Mouse (Mus musculus) erythroblast, embryonic 14.5 days (primary cell): ENCODE measurements around the gene Adcy2. TPM values are rescaled to one million over a fixed set of nuclear protein-coding genes. Genes with fewer than 3 reads are reported as not detected.

Experiments
- H3K27me3 ChIP-seq: 2 replicates; pipeline ENCODE4 v1.6.1; 2012; ENCODE audit warnings: inconsistent platforms; ENCODE audit not compliant: control insufficient read depth
- H3K36me3 ChIP-seq: 2 replicates; pipeline ENCODE4 v1.6.1; 2012; ENCODE audit warnings: mild to moderate bottlenecking, inconsistent platforms; ENCODE audit not compliant: control insufficient read depth
- H3K4me1 ChIP-seq: 2 replicates; pipeline ENCODE4 v1.6.1; 2012; ENCODE audit warnings: inconsistent platforms; ENCODE audit not compliant: control insufficient read depth
- H3K4me3 ChIP-seq: replicated peaks from 2 replicates; pipeline ENCODE3; 2012; ENCODE audit warnings: moderate library complexity, mild to moderate bottlenecking, inconsistent platforms
- H3K9me3 ChIP-seq: 2 replicates; pipeline ENCODE4 v1.6.1; 2012; ENCODE audit warnings: low read length, inconsistent platforms, mixed read lengths; ENCODE audit not compliant: control insufficient read depth
- GATA1 ChIP-seq: IDR thresholded peaks from 2 replicates; pipeline ENCODE4 v1.6.1; 2012; ENCODE audit warnings: low read length, inconsistent platforms, mixed read lengths
- TAL1 ChIP-seq: IDR thresholded peaks from 3 replicates; pipeline ENCODE4 v1.6.1; 2012; ENCODE audit warnings: low read length, inconsistent platforms, mixed read lengths
- polyA plus RNA-seq: library from polyadenylated mRNA; stranded (reverse); fragments of >175 nt; gene quantifications from 2 replicates; pipeline ENCODE4 v1.2.3, GENCODE M21; 2012

The Adcy2 gene
- polyA plus RNA-seq, 1 experiment = not detected

- TF ChIP-seq TAL1 (no peak), GATA1 (no peak)
- H3K4me3 ChIP-seq = no peak within 1 kb of the TSS
- peaks cover 8% of the 10 kb centered on the region for H3K36me3 ChIP-seq
- peaks cover 4% of the 10 kb centered on the region; the same call in 1 of the 2 replicates for H3K27me3 ChIP-seq
- H3K4me1 ChIP-seq = peaks cover 15% of the 10 kb centered on the region
- no peaks in the 10 kb centered on the region for H3K9me3 ChIP-seq
Measured at GRCm38 (mm10) chr13:68597199-68597598, 402.1 kb downstream of the Adcy2 start, which contains the start of gene 1700001L19Rik. Gene 1700001L19Rik (plus strand): TSS chr13:68597421.

GRCm38 (mm10) chr13:68593797-68594196 lies 405.5 kb downstream of the Adcy2 start:
- TF ChIP-seq GATA1 (no peak), TAL1 (no peak)
- peaks cover 15% of the 10 kb centered on the region for H3K4me1 ChIP-seq
- H3K36me3 ChIP-seq = peaks cover 38% of the 10 kb centered on the region
- H3K27me3 ChIP-seq = peaks cover 4% of the 10 kb centered on the region; the same call in 1 of the 2 replicates
- no peak overlapping the region for H3K4me3 ChIP-seq
- no peaks in the 10 kb centered on the region for H3K9me3 ChIP-seq

GRCm38 (mm10) chr13:68588352-68588751 lies 411.0 kb downstream of the Adcy2 start:
- no peak for TF ChIP-seq TAL1
- TF ChIP-seq GATA1 = no peak
- H3K27me3 ChIP-seq = no peaks in the 10 kb centered on the region
- H3K4me1 ChIP-seq = peaks cover 7% of the 10 kb centered on the region
- no peak overlapping the region for H3K4me3 ChIP-seq
- H3K9me3 ChIP-seq = no peaks in the 10 kb centered on the region
- H3K36me3 ChIP-seq = peaks cover 87% of the 10 kb centered on the region

GRCm38 (mm10) chr13:68585441-68585840 lies 413.9 kb downstream of the Adcy2 start:
- peaks cover 20% of the 10 kb centered on the region for H3K4me1 ChIP-seq
- no peak for TF ChIP-seq TAL1
- no peak for TF ChIP-seq GATA1
- H3K9me3 ChIP-seq = no peaks in the 10 kb centered on the region
- peaks cover 66% of the 10 kb centered on the region for H3K36me3 ChIP-seq
- H3K27me3 ChIP-seq = no peaks in the 10 kb centered on the region
- H3K4me3 ChIP-seq = no peak overlapping the region

- no peak for TF ChIP-seq TAL1
- no peak for TF ChIP-seq GATA1
- Histone ChIP-seq H3K4me1 (peaks cover 30% of the 10 kb centered on the region), H3K36me3 (peaks cover 62% of the 10 kb centered on the region), H3K27me3 (no peaks in the 10 kb centered on the region), H3K4me3 (no peak overlapping the region), H3K9me3 (no peaks in the 10 kb centered on the region)
Measured at GRCm38 (mm10) chr13:68583961-68584360, 415.4 kb downstream of the Adcy2 start.

GRCm38 (mm10) chr13:68582517-68582780 lies 416.9 kb downstream of the Adcy2 start:
- Histone ChIP-seq H3K4me3 (peak overlapping the region; percentile 80), H3K4me1 (peaks cover 30% of the 10 kb centered on the region), H3K36me3 (peaks cover 60% of the 10 kb centered on the region), H3K9me3 (no peaks in the 10 kb centered on the region), H3K27me3 (no peaks in the 10 kb centered on the region)
- TF ChIP-seq TAL1 = no peak
- TF ChIP-seq GATA1 = no peak

GRCm38 (mm10) chr13:68581747-68582516 lies 417.4 kb downstream of the Adcy2 start, which contains the start of the genes Mtrr and Fastkd3:
Gene Mtrr (minus strand): TSS chr13:68582149.
Gene Fastkd3 (plus strand): TSS chr13:68582234.
- TF ChIP-seq TAL1 (no peak), GATA1 (no peak)
- Histone ChIP-seq H3K9me3 (no peaks in the 10 kb centered on the region), H3K27me3 (no peaks in the 10 kb centered on the region), H3K4me1 (peaks cover 30% of the 10 kb centered on the region), H3K4me3 (peak within 1 kb of the TSS; percentile 80), H3K36me3 (peaks cover 61% of the 10 kb centered on the region)

GRCm38 (mm10) chr13:68581086-68581740 lies 418.1 kb downstream of the Adcy2 start:
- no peaks in the 10 kb centered on the region for H3K27me3 ChIP-seq
- TF ChIP-seq TAL1 (no peak), GATA1 (no peak)
- peak overlapping the region; percentile 80 for H3K4me3 ChIP-seq
- H3K36me3 ChIP-seq = peaks cover 63% of the 10 kb centered on the region
- peaks cover 30% of the 10 kb centered on the region for H3K4me1 ChIP-seq
- no peaks in the 10 kb centered on the region for H3K9me3 ChIP-seq

- no peaks in the 10 kb centered on the region for H3K27me3 ChIP-seq
- no peak overlapping the region for H3K4me3 ChIP-seq
- no peak for TF ChIP-seq TAL1
- TF ChIP-seq GATA1 = no peak
- H3K36me3 ChIP-seq = peaks cover 63% of the 10 kb centered on the region
- H3K9me3 ChIP-seq = no peaks in the 10 kb centered on the region
- peaks cover 19% of the 10 kb centered on the region for H3K4me1 ChIP-seq
Measured at GRCm38 (mm10) chr13:68577945-68578344, 421.4 kb downstream of the Adcy2 start.
